Mouse (Mus musculus): ENCODE data around the gene D5Ertd579e.
"Not testable (repeated sequence)": the region's sequence is repeated elsewhere in the genome, so short reads cannot be mapped to it uniquely, and the experiment has no call there.

The D5Ertd579e gene

GRCm38 (mm10) chr5:36679918-36680598, 15.8 kb downstream of the D5Ertd579e start:
- DNase-seq: no peak

- DNase-seq: no peak
These were observed 17.0 kb downstream of the D5Ertd579e start for GRCm38 (mm10) chr5:36678799-36679198.

- no peak for DNase-seq
These were observed 17.9 kb downstream of the D5Ertd579e start for GRCm38 (mm10) chr5:36677907-36678306.

GRCm38 (mm10) chr5:36675466-36675865, 20.4 kb downstream of the D5Ertd579e start:
- DNase-seq: no peak

- no peak for DNase-seq
These were observed 21.0 kb downstream of the D5Ertd579e start for GRCm38 (mm10) chr5:36674658-36675433.

- DNase-seq: no peak
These were observed 26.5 kb downstream of the D5Ertd579e start for GRCm38 (mm10) chr5:36669021-36670008.

GRCm38 (mm10) chr5:36668572-36668971, 27.3 kb downstream of the D5Ertd579e start:
- no peak for DNase-seq

- DNase-seq: not testable (repeated sequence)
These were observed 27.8 kb downstream of the D5Ertd579e start for GRCm38 (mm10) chr5:36667986-36668385.

- no peak for DNase-seq
These were observed 28.7 kb downstream of the D5Ertd579e start for GRCm38 (mm10) chr5:36667165-36667564.

- DNase-seq: not testable (repeated sequence)
These were observed 29.1 kb downstream of the D5Ertd579e start for GRCm38 (mm10) chr5:36666699-36667098.

- DNase-seq: no peak
These were observed 32.5 kb downstream of the D5Ertd579e start for GRCm38 (mm10) chr5:36663329-36663728.

GRCm38 (mm10) chr5:36660977-36661760, 34.7 kb downstream of the D5Ertd579e start:
- DNase-seq: not testable (repeated sequence)

GRCm38 (mm10) chr5:36625612-36626011, 70.2 kb downstream of the D5Ertd579e start:
- no peak for DNase-seq

GRCm38 (mm10) chr5:36623670-36624069, 72.2 kb downstream of the D5Ertd579e start:
- no peak for DNase-seq

GRCm38 (mm10) chr5:36621058-36621449, 74.8 kb downstream of the D5Ertd579e start:
- no peak for DNase-seq

GRCm38 (mm10) chr5:36620409-36621057, 75.3 kb downstream of the D5Ertd579e start:
- no peak for DNase-seq

- DNase-seq: no peak
These were observed 76.9 kb downstream of the D5Ertd579e start for GRCm38 (mm10) chr5:36618890-36619289.

- no peak for DNase-seq
These were observed 77.5 kb downstream of the D5Ertd579e start for GRCm38 (mm10) chr5:36618356-36618755.

GRCm38 (mm10) chr5:36614124-36614523, 81.7 kb downstream of the D5Ertd579e start:
- no peak for DNase-seq

GRCm38 (mm10) chr5:36608939-36609499, 86.8 kb downstream of the D5Ertd579e start:
- DNase-seq: no peak

GRCm38 (mm10) chr5:36603031-36603430, 92.8 kb downstream of the D5Ertd579e start:
- DNase-seq: peak; percentile 62

Data from right cerebral cortex, postnatal 4 days (tissue).